ENCODE assay signal across 8 mouse cellular contexts in the genomic region with DNA sequence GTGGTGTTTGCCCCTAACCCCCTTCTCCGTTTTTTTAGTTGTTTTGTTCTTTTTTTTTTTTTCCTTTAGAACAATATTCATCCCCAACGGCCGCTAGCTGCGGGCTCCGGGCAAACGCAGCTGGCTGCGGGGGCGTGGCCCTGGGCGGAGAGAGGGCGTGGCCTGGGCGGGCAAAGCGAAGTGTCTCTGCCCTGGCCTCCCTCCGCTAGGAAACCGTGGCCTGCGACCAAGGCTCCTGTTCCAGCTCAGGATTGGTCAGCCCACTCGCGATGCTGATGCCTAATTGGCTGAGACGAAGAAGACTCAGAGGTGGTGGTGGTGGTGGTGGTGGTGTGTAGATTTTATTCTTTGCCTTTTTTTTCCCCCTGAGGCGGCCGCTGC. TPM values are rescaled to one million over a fixed set of nuclear protein-coding genes. Genes with fewer than 3 reads are reported as not detected.
DNase-seq lines count a peak whose midpoint lies in the region; ATAC-seq and TF ChIP-seq lines count a peak whose summit lies in the region.

A gene (minus strand): TSS at position 141 of the 381 bp plus-strand sequence.

- no peak within 1 kb of the TSS for H3K27ac ChIP-seq in ES-E14 (ENCODE audit: insufficient read depth, low read depth, low read length, poor library complexity, severe bottlenecking)
- H3K27ac ChIP-seq in forebrain, embryonic 16.5 days (ENCODE audit: low read length), result peak within 1 kb of the TSS; percentile 22; the same call in 1 of the 2 replicates
- H3K27ac ChIP-seq in layer of hippocampus, adult 2 months, result peak within 1 kb of the TSS; percentile 80
- no peak within 1 kb of the TSS for H3K27ac ChIP-seq in lung, embryonic 14.5 days (ENCODE audit: low read depth)
- H3K27ac ChIP-seq in olfactory bulb, adult 2 months (ENCODE audit: insufficient read depth, low read depth, low read length), result no peak within 1 kb of the TSS

- peak within 1 kb of the TSS; percentile 55 to 79 for H3K4me3 ChIP-seq in ES-E14 (ENCODE audit: insufficient read depth in 1 of 2, low read depth in 1 of 2, low read length in 2 of 2, poor library complexity in 1 of 2, severe bottlenecking in 1 of 2)
- peak within 1 kb of the TSS; percentile 48 for H3K4me3 ChIP-seq in forebrain, embryonic 16.5 days (replicated peaks; ENCODE audit: low read length)
- peak within 1 kb of the TSS; percentile 76 for H3K4me3 ChIP-seq in layer of hippocampus, adult 2 months
- peak within 1 kb of the TSS; percentile 38 for H3K4me3 ChIP-seq in lung, embryonic 14.5 days (ENCODE audit: low read depth, low read length)
- H3K4me3 ChIP-seq in olfactory bulb, adult 2 months (ENCODE audit: insufficient read depth, low read depth, low read length), result peak within 1 kb of the TSS; percentile 51

- peak; percentile 82 for DNase-seq in ES-E14 (ENCODE audit: low read depth, low spot score)
- DNase-seq in cerebellum, adult 11-12 months, result peak; percentile 71
- DNase-seq in heart, postnatal 36 days, result peak; percentile 94 to 98
- DNase-seq in layer of hippocampus, adult 2 months (ENCODE audit: low spot score in 2 of 2), result peak; percentile 92 to 93
- peak; percentile 97 for DNase-seq in lung, embryonic 14.5 days
- peak; percentile 93 for DNase-seq in thymus, postnatal 0 days (ENCODE audit: low spot score)

- under 1% methylated on average over 20 of the region's 20 CpGs for WGBS in forebrain, embryonic 16.5 days
- 0% methylated on average over 20 of the region's 20 CpGs for WGBS in lung, embryonic 14.5 days
- WGBS in olfactory bulb, adult 2 months, result under 1% methylated on average over 20 of the region's 20 CpGs

- no peaks in the 10 kb centered on the region for H3K36me3 ChIP-seq in ES-E14 (ENCODE audit: control insufficient read depth, insufficient read depth, low read length, poor library complexity, severe bottlenecking)
- no peaks in the 10 kb centered on the region for H3K36me3 ChIP-seq in forebrain, embryonic 16.5 days (ENCODE audit: control insufficient read depth, insufficient read depth)
- H3K36me3 ChIP-seq in lung, embryonic 14.5 days (ENCODE audit: insufficient read depth), result no peaks in the 10 kb centered on the region

- TF ChIP-seq POLR2A in olfactory bulb, adult 2 months (IDR thresholded peaks at IDR 0.05; ENCODE audit: insufficient read depth, low read depth, low read length), result no peak

- peak within 1 kb of the TSS; percentile 79 for H3K4me2 ChIP-seq in forebrain, embryonic 16.5 days (ENCODE audit: low read length)
- H3K4me2 ChIP-seq in lung, embryonic 14.5 days, result peak within 1 kb of the TSS; percentile 79

- 0 out of 2 replicates have a peak within 1 kb of the TSS, but pooled peaks have one; percentile 14 for H3K9ac ChIP-seq in ES-E14 (ENCODE audit: insufficient read depth, low read depth, low read length, poor library complexity, severe bottlenecking)
- H3K9ac ChIP-seq in forebrain, embryonic 16.5 days (replicated peaks; ENCODE audit: low read depth, low read length), result peak within 1 kb of the TSS; percentile 57
- peak within 1 kb of the TSS; percentile 41; the same call in 1 of the 2 replicates for H3K9ac ChIP-seq in lung, embryonic 14.5 days

- in situ Hi-C loops in ES-E14 (cut with MboI; ENCODE audit: low sequenced_read_pairs in 2 of 2, unreplicated experiment in 2 of 2), result no loop called here

- no peaks in the 10 kb centered on the region for H3K9me3 ChIP-seq in ES-E14 (ENCODE audit: control insufficient read depth, insufficient read depth, low read depth, low read length)
- no peaks in the 10 kb centered on the region for H3K9me3 ChIP-seq in forebrain, embryonic 16.5 days (ENCODE audit: control insufficient read depth, low read length)
- H3K9me3 ChIP-seq in lung, embryonic 14.5 days (ENCODE audit: low read depth, low read length), result no peaks in the 10 kb centered on the region

- intact Hi-C loops in heart, postnatal 36 days (cut with DNase I), result no loop called here

- H3K4me1 ChIP-seq in ES-E14 (ENCODE audit: control insufficient read depth in 2 of 2, insufficient read depth in 2 of 2, low read length in 2 of 2, poor library complexity in 1 of 2), result peaks cover 11 to 13% of the 10 kb centered on the region in 2 experiments
- H3K4me1 ChIP-seq in forebrain, embryonic 16.5 days (replicated peaks; ENCODE audit: control insufficient read depth, insufficient read depth, low read length), result peaks cover 68% of the 10 kb centered on the region
- H3K4me1 ChIP-seq in lung, embryonic 14.5 days (ENCODE audit: insufficient read depth), result peaks cover 10% of the 10 kb centered on the region
- peaks cover 40% of the 10 kb centered on the region for H3K4me1 ChIP-seq in olfactory bulb, adult 2 months (ENCODE audit: control insufficient read depth, insufficient read depth, low read length)

- H3K27me3 ChIP-seq in forebrain, embryonic 16.5 days (replicated peaks; ENCODE audit: control insufficient read depth, insufficient read depth, low read length), result no peaks in the 10 kb centered on the region; the same call in 1 of the 2 replicates
- peaks cover 20% of the 10 kb centered on the region for H3K27me3 ChIP-seq in lung, embryonic 14.5 days (ENCODE audit: insufficient read depth, low read length)

- peak; percentile 68 for ATAC-seq in forebrain, embryonic 16.5 days
- peak; percentile 93 for ATAC-seq in lung, embryonic 14.5 days (ENCODE audit: insufficient read depth)

- no peak; the same call in 1 of the 2 replicates for TF ChIP-seq CTCF in layer of hippocampus, adult 2 months (conservative IDR thresholded peaks at IDR 0.05)
- no peak for TF ChIP-seq CTCF in lung, embryonic 14.5 days (IDR thresholded peaks at IDR 0.05; ENCODE audit: low read depth)
- no peak for TF ChIP-seq CTCF in olfactory bulb, adult 2 months (IDR thresholded peaks at IDR 0.05; ENCODE audit: insufficient read depth, low read depth, low read length)

TF ChIP-seq in ES-E14, 5 proteins besides CTCF, POLR2A, EP300 and RAD21:
- TF ChIP-seq ZC3H11A (IDR thresholded peaks at IDR 0.05; ENCODE audit: borderline replicate concordance, low read depth, low read length) (no peak), ZNF384 (IDR thresholded peaks at IDR 0.05; ENCODE audit: low read depth, low read length) (peak; percentile 80), HCFC1 (IDR thresholded peaks at IDR 0.05; ENCODE audit: borderline replicate concordance, insufficient read depth, low read length) (no peak), CHD2 (IDR thresholded peaks at IDR 0.05; ENCODE audit: low read depth, low read length) (no peak), MAFK (IDR thresholded peaks at IDR 0.05; ENCODE audit: insufficient read depth, low read depth, low read length) (no peak)

RNA-seq across cellular contexts. Expression of the gene that starts here (rescaled TPM):
- total RNA-seq in ES-E14 (2012; rRNA removed), result 128 and 143 TPM in 2 replicates
- polyA plus RNA-seq in forebrain, embryonic 16.5 days (2015; fragmentation: Nextera tagmentation; extraction: Ambion mirVana), result 18.3 and 18.6 TPM in 2 replicates
- 10 to 100 TPM; 56.1 to 56.7 TPM for total RNA-seq in heart, postnatal 36 days (2021)
- total RNA-seq in layer of hippocampus, adult 2 months (2021), result 100 to 1,000 TPM; 219 to 230 TPM
- 9.9 and 10.9 TPM in 2 replicates for polyA plus RNA-seq in lung, embryonic 14.5 days (2014; fragmentation: Nextera tagmentation; extraction: Ambion mirVana)
- 82.1 TPM in 1 of 2 replicates, not detected in the other for polyA plus RNA-seq in olfactory bulb, adult 2 months (2012; ENCODE audit: insufficient read depth, insufficient read length, low replicate concordance, missing spikeins)
- polyA plus RNA-seq in thymus, postnatal 0 days (2015; fragmentation: Nextera tagmentation; extraction: Ambion mirVana), result 9.9 and 13.1 TPM in 2 replicates

Comparison
In these comparisons a context has a peak if more than half of its experiments do, and no peak if none do; other contexts are left out.
1. H3K27ac ChIP-seq: peak in forebrain, embryonic 16.5 days (single experiment) and layer of hippocampus, adult 2 months (single experiment); none in ES-E14 (single experiment), lung, embryonic 14.5 days (single experiment) and olfactory bulb, adult 2 months (single experiment).
2. Peak in every context shown above with its lines, with median percentiles within 50 percentile points of each other: DNase-seq, H3K4me3 ChIP-seq and H3K9ac ChIP-seq.